Mouse (Mus musculus) heart, embryonic 15.5 days (tissue): Measurements from ENCODE around the gene Atg4c. TPM values are rescaled to one million over a fixed set of nuclear protein-coding genes. Genes with fewer than 3 reads are reported as not detected.
A peak's percentile ranks its signal among the peaks of the same experiment; 100 is the strongest.

Source experiments
- ATAC-seq: fragments of 200-750 bp; cut with Nextera tagmentation; replicated peaks from 2 replicates; pipeline ENCODE4 v1.8.0; 2017; ENCODE audit warnings: low read depth, moderate TSS enrichment; ENCODE audit not compliant: insufficient number of reproducible peaks, insufficient read depth, low FRiP score
- H3K27ac ChIP-seq: fragments of 300-500 bp; sonication (generic); 2 replicates; pipeline ENCODE4 v1.5.1; 2015; ENCODE audit warnings: mild to moderate bottlenecking, inconsistent platforms
- H3K27me3 ChIP-seq: fragments of 300-500 bp; sonication (generic); 2 replicates; pipeline ENCODE4 v1.6.1; 2015; ENCODE audit warnings: inconsistent platforms
- H3K36me3 ChIP-seq: fragments of 300-500 bp; sonication (generic); 2 replicates; pipeline ENCODE4 v1.6.1; 2015; ENCODE audit warnings: mild to moderate bottlenecking, inconsistent platforms
- H3K4me1 ChIP-seq: fragments of 300-500 bp; sonication (generic); replicated peaks from 2 replicates; pipeline ENCODE4 v1.6.1; 2015; ENCODE audit warnings: inconsistent platforms
- H3K4me2 ChIP-seq: fragments of 300-500 bp; sonication (generic); 2 replicates; pipeline ENCODE4 v1.6.1; 2015; ENCODE audit warnings: inconsistent platforms, mild to moderate bottlenecking, moderate library complexity
- H3K4me3 ChIP-seq: fragments of 300-500 bp; sonication (generic); 2 replicates; pipeline ENCODE4 v1.5.1; 2015; ENCODE audit warnings: mild to moderate bottlenecking, inconsistent platforms
- H3K9ac ChIP-seq: fragments of 300-500 bp; sonication (generic); 2 replicates; pipeline ENCODE4 v1.6.1; 2015; ENCODE audit warnings: mild to moderate bottlenecking, inconsistent platforms
- H3K9me3 ChIP-seq: fragments of 300-500 bp; sonication (generic); replicated peaks from 2 replicates; pipeline ENCODE4 v1.6.1; 2016; ENCODE audit warnings: inconsistent platforms
- WGBS: fragments of 180-500 bp; shearing (Covaris S2); methylation state at CpG from one replicate; pipeline ENCODE4 v1.1.7; 2015; ENCODE audit warnings: mixed read lengths; 5-methylcytosine and 5-hydroxymethylcytosine counted together
- polyA plus RNA-seq: library from polyadenylated mRNA; unstranded; fragments of >200 nt; fragmentation: Nextera tagmentation; extraction: Ambion mirVana; gene quantifications from 2 replicates; pipeline ENCODE4 v1.2.1, GENCODE M21; 2015

The Atg4c gene
- polyA plus RNA-seq, 1 experiment from 2014 or later, result 8.7 TPM

- no peak overlapping the region for H3K9ac ChIP-seq
- H3K4me2 ChIP-seq, result no peak overlapping the region
- no peaks in the 10 kb centered on the region for H3K27me3 ChIP-seq
- H3K27ac ChIP-seq, result no peak overlapping the region
- WGBS, result 70% methylated on average over 1 of the region's 1 CpGs
- ATAC-seq, result no peak
- no peaks in the 10 kb centered on the region for H3K9me3 ChIP-seq
- H3K4me3 ChIP-seq, result no peak overlapping the region
- peaks cover 8% of the 10 kb centered on the region for H3K4me1 ChIP-seq
- H3K36me3 ChIP-seq, result no peaks in the 10 kb centered on the region
Measured at GRCm38 (mm10) chr4:99192640-99193039, 1.1 kb upstream of the Atg4c start.

- 53% methylated on average over 6 of the region's 6 CpGs for WGBS
Measured at GRCm38 (mm10) chr4:99193214-99193613, 520 bp upstream of the Atg4c start.

GRCm38 (mm10) chr4:99194826-99195225 is 1.1 kb downstream of the Atg4c start:
- 29% methylated on average over 5 of the region's 5 CpGs for WGBS
- Histone ChIP-seq H3K27me3 (no peaks in the 10 kb centered on the region), H3K9me3 (no peaks in the 10 kb centered on the region), H3K4me3 (peak overlapping the region; percentile 90), H3K9ac (peak overlapping the region; percentile 78; the same call in 1 of the 2 replicates), H3K4me1 (peaks cover 8% of the 10 kb centered on the region), H3K27ac (no peak overlapping the region), H3K4me2 (peak overlapping the region; percentile 62), H3K36me3 (no peaks in the 10 kb centered on the region)
- no peak for ATAC-seq

More at GRCm38 (mm10) chr4:99193214-99193613, 520 bp upstream of the Atg4c start:
- Histone ChIP-seq H3K4me1 (peaks cover 8% of the 10 kb centered on the region), H3K36me3 (no peaks in the 10 kb centered on the region), H3K9me3 (no peaks in the 10 kb centered on the region), H3K4me2 (peak overlapping the region; percentile 62), H3K27me3 (no peaks in the 10 kb centered on the region), H3K27ac (no peak overlapping the region), H3K9ac (peak overlapping the region; percentile 78; the same call in 1 of the 2 replicates), H3K4me3 (peak overlapping the region; percentile 90)
- no peak for ATAC-seq

- Histone ChIP-seq H3K36me3 (no peaks in the 10 kb centered on the region), H3K27ac (no peak overlapping the region), H3K4me1 (peaks cover 4% of the 10 kb centered on the region; the same call in 1 of the 2 replicates), H3K9me3 (no peaks in the 10 kb centered on the region), H3K9ac (no peak overlapping the region), H3K27me3 (no peaks in the 10 kb centered on the region), H3K4me2 (no peak overlapping the region), H3K4me3 (no peak overlapping the region)
- no peak for ATAC-seq
Measured at GRCm38 (mm10) chr4:99198721-99199120, 5.0 kb downstream of the Atg4c start.

- no peak overlapping the region for H3K9ac ChIP-seq
- no peak overlapping the region for H3K4me2 ChIP-seq
Measured at GRCm38 (mm10) chr4:99199757-99200251, 6.1 kb downstream of the Atg4c start.

GRCm38 (mm10) chr4:99200383-99201136 is 6.8 kb downstream of the Atg4c start:
- Histone ChIP-seq H3K4me3 (no peak overlapping the region), H3K27ac (no peak overlapping the region)
- 87% methylated on average over 7 of the region's 7 CpGs for WGBS

More at GRCm38 (mm10) chr4:99199757-99200251, 6.1 kb downstream of the Atg4c start:
- no peaks in the 10 kb centered on the region for H3K27me3 ChIP-seq
- H3K9me3 ChIP-seq, result no peaks in the 10 kb centered on the region
- ATAC-seq, result no peak
- no peaks in the 10 kb centered on the region for H3K36me3 ChIP-seq
- no peak overlapping the region for H3K4me3 ChIP-seq
- no peak overlapping the region for H3K27ac ChIP-seq
- 53% methylated on average over 13 of the region's 13 CpGs for WGBS
- H3K4me1 ChIP-seq, result peaks cover 2% of the 10 kb centered on the region; the same call in 1 of the 2 replicates

GRCm38 (mm10) chr4:99205773-99206172 is 12.0 kb downstream of the Atg4c start:
- Histone ChIP-seq H3K4me3 (no peak overlapping the region), H3K27me3 (no peaks in the 10 kb centered on the region), H3K9me3 (no peaks in the 10 kb centered on the region), H3K36me3 (no peaks in the 10 kb centered on the region), H3K4me2 (no peak overlapping the region), H3K9ac (no peak overlapping the region), H3K27ac (no peak overlapping the region), H3K4me1 (peaks cover 7% of the 10 kb centered on the region; the same call in 1 of the 2 replicates)
- 87% methylated on average over 6 of the region's 6 CpGs for WGBS
- ATAC-seq, result no peak

More at GRCm38 (mm10) chr4:99200383-99201136, 6.8 kb downstream of the Atg4c start:
- Histone ChIP-seq H3K9ac (no peak overlapping the region), H3K9me3 (no peaks in the 10 kb centered on the region), H3K36me3 (no peaks in the 10 kb centered on the region), H3K4me2 (no peak overlapping the region), H3K4me1 (no peaks in the 10 kb centered on the region), H3K27me3 (no peaks in the 10 kb centered on the region)
- no peak for ATAC-seq

- 24% methylated on average over 3 of the region's 3 CpGs for WGBS
- no peaks in the 10 kb centered on the region for H3K36me3 ChIP-seq
- no peaks in the 10 kb centered on the region for H3K27me3 ChIP-seq
- H3K4me2 ChIP-seq, result no peak overlapping the region
- H3K9me3 ChIP-seq, result no peaks in the 10 kb centered on the region
- peaks cover 7% of the 10 kb centered on the region; the same call in 1 of the 2 replicates for H3K4me1 ChIP-seq
- no peak for ATAC-seq
- no peak overlapping the region for H3K4me3 ChIP-seq
- H3K9ac ChIP-seq, result no peak overlapping the region
- H3K27ac ChIP-seq, result no peak overlapping the region
Measured at GRCm38 (mm10) chr4:99206356-99206755, 12.6 kb downstream of the Atg4c start.

- H3K9ac ChIP-seq, result no peak overlapping the region
- ATAC-seq, result no peak
- H3K4me3 ChIP-seq, result no peak overlapping the region
- no peaks in the 10 kb centered on the region for H3K36me3 ChIP-seq
- H3K4me2 ChIP-seq, result no peak overlapping the region
- no peak overlapping the region for H3K27ac ChIP-seq
- 83% methylated on average over 9 of the region's 9 CpGs for WGBS
- no peaks in the 10 kb centered on the region for H3K27me3 ChIP-seq
- no peaks in the 10 kb centered on the region for H3K9me3 ChIP-seq
- peaks cover 7% of the 10 kb centered on the region; the same call in 1 of the 2 replicates for H3K4me1 ChIP-seq
Measured at GRCm38 (mm10) chr4:99210087-99210486, 16.4 kb downstream of the Atg4c start.

GRCm38 (mm10) chr4:99211606-99212005 is 17.9 kb downstream of the Atg4c start:
- Histone ChIP-seq H3K9ac (no peak overlapping the region), H3K4me2 (no peak overlapping the region), H3K4me1 (peaks cover 3% of the 10 kb centered on the region; the same call in 1 of the 2 replicates), H3K27ac (no peak overlapping the region), H3K27me3 (no peaks in the 10 kb centered on the region), H3K4me3 (no peak overlapping the region), H3K9me3 (no peaks in the 10 kb centered on the region), H3K36me3 (no peaks in the 10 kb centered on the region)
- no peak for ATAC-seq
- 65% methylated on average over 8 of the region's 8 CpGs for WGBS

- Histone ChIP-seq H3K9ac (no peak overlapping the region), H3K9me3 (no peaks in the 10 kb centered on the region), H3K4me2 (no peak overlapping the region), H3K4me3 (no peak overlapping the region), H3K27me3 (no peaks in the 10 kb centered on the region), H3K4me1 (peaks cover 3% of the 10 kb centered on the region; the same call in 1 of the 2 replicates), H3K36me3 (no peaks in the 10 kb centered on the region), H3K27ac (no peak overlapping the region)
- 79% methylated on average over 4 of the region's 4 CpGs for WGBS
- ATAC-seq, result no peak
Measured at GRCm38 (mm10) chr4:99213123-99213522, 19.4 kb downstream of the Atg4c start.
